Mouse (Mus musculus) 416B (cell line): ENCODE results near the gene Sema7a.

ENCODE experiments used
- DNase-seq: peaks from one replicate; pipeline ENCODE4 v3.0.0; 2011; ENCODE audit warnings: low read depth

Gene Sema7a

DNA sequence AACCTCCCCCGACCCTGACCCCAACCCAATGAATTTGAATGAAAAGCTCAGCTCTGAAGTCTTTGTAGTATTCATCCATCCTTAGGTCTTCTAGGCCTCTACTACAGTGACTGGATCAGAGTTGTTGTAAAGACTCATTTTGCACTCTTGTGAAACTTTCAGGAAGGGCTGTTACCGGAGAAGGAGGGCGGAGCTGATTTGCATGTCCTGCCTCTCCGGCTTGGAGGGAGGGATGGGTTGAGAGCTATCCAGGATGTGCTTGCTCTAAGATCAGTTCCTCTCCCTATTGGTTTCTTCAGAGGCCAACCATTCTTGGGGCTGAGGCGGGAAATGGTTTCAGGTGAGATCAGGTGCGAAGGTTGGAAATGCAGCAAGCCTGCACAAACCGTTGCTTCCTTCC lies 71.1 kb downstream of the Sema7a start:
- peak; percentile 89 for DNase-seq

DNA sequence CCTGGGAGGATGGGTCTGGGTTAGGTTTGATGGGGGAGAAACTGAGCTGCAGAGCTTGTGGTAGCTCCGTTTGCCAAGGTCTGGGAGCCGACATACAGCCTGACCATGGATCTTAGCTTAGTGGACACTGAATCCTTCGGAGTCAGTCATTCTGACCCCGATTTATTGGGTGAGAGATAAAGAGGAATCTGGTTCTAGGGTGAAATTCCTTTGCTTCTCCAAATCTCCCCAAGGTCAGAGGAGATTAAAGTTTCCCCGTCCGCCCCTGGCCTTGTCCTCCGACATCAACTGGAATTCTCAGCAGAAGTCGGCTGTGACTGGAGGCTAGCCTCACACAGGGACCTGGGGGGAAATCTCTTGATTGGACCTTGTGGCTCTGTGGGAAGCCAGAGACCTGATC lies 71.6 kb downstream of the Sema7a start:
- DNase-seq: no peak
